ENCODE assay signal across 21 mouse cellular contexts in genomic region chr5:74833887-74834286, GRCm38 (mm10).
DNase-seq lines count a peak whose midpoint lies in the region; ATAC-seq lines count a peak whose summit lies in the region.
"Had no signal": no experiment of that assay in that cellular context is flagged by ENCODE, and none has a peak within 500 bp of the region (broad histone marks: within the 10 kb centered on the region; RNA-seq: fewer than 3 reads in every experiment).

No protein-coding gene starts in this region.

- peak; percentile 20 for DNase-seq in kidney, adult 9 months
- no peak for DNase-seq in kidney, postnatal 25 days
- no peak for DNase-seq in liver
- peak; percentile 31 for DNase-seq in midbrain, embryonic 11.5 days (ENCODE audit: low spot score, missing footprints)
- no peak for DNase-seq in midbrain, embryonic 14.5 days
- DNase-seq: adrenal gland, postnatal 10 days; adrenal gland, postnatal 25 days; cerebellum, adult 11 months; cerebellum, adult 18-20 months; cerebellum, adult 8-10 months; cerebellum, adult 9-11 months; cerebellum, postnatal 14 days; cerebellum, postnatal 36 days; embryo, embryonic 11 days had no signal

- H3K27ac ChIP-seq in liver, embryonic 16.5 days (ENCODE audit: low read length): no peak overlapping the region
- no peak overlapping the region for H3K27ac ChIP-seq in midbrain, embryonic 11.5 days (ENCODE audit: low read depth, low read length)
- no peak overlapping the region for H3K27ac ChIP-seq in midbrain, embryonic 14.5 days (replicated peaks; ENCODE audit: low read depth, low read length)
- H3K27ac ChIP-seq: embryonic facial prominence, embryonic 13.5 days; embryonic facial prominence, embryonic 15.5 days; forebrain, embryonic 10.5 days; forebrain, embryonic 12.5 days had no signal

- no peak overlapping the region for H3K9ac ChIP-seq in liver, embryonic 16.5 days (ENCODE audit: low read depth, low read length)
- H3K9ac ChIP-seq in midbrain, embryonic 11.5 days (ENCODE audit: low read length): no peak overlapping the region
- no peak overlapping the region for H3K9ac ChIP-seq in midbrain, embryonic 14.5 days (replicated peaks; ENCODE audit: low read length)
- H3K9ac ChIP-seq: embryonic facial prominence, embryonic 13.5 days; embryonic facial prominence, embryonic 15.5 days; forebrain, embryonic 12.5 days had no signal

- H3K27me3 ChIP-seq in liver, embryonic 16.5 days (ENCODE audit: control insufficient read depth, insufficient read depth, low read depth, low read length): no peaks in the 10 kb centered on the region
- H3K27me3 ChIP-seq in midbrain, embryonic 11.5 days (ENCODE audit: control insufficient read depth, insufficient read depth, low read length): no peaks in the 10 kb centered on the region
- no peaks in the 10 kb centered on the region for H3K27me3 ChIP-seq in midbrain, embryonic 14.5 days (ENCODE audit: control insufficient read depth, insufficient read depth, low read length)
- H3K27me3 ChIP-seq: embryonic facial prominence, embryonic 13.5 days; embryonic facial prominence, embryonic 15.5 days; forebrain, embryonic 12.5 days had no signal

- H3K4me3 ChIP-seq in liver, embryonic 16.5 days (ENCODE audit: low read depth, low read length): no peak overlapping the region
- no peak overlapping the region for H3K4me3 ChIP-seq in midbrain, embryonic 11.5 days (ENCODE audit: low read depth, low read length)
- H3K4me3 ChIP-seq in midbrain, embryonic 14.5 days (replicated peaks; ENCODE audit: low read depth, low read length): no peak overlapping the region
- H3K4me3 ChIP-seq: embryonic facial prominence, embryonic 13.5 days; embryonic facial prominence, embryonic 15.5 days; erythroblast, embryonic 14.5 days; forebrain, embryonic 10.5 days; forebrain, embryonic 12.5 days had no signal

- no peaks in the 10 kb centered on the region for H3K36me3 ChIP-seq in liver, embryonic 16.5 days (ENCODE audit: control insufficient read depth, insufficient read depth)
- no peaks in the 10 kb centered on the region for H3K36me3 ChIP-seq in midbrain, embryonic 11.5 days (ENCODE audit: control insufficient read depth, insufficient read depth, low read length)
- no peaks in the 10 kb centered on the region for H3K36me3 ChIP-seq in midbrain, embryonic 14.5 days (ENCODE audit: control insufficient read depth, insufficient read depth, low read length)
- H3K36me3 ChIP-seq: embryonic facial prominence, embryonic 13.5 days; embryonic facial prominence, embryonic 15.5 days; forebrain, embryonic 10.5 days; forebrain, embryonic 12.5 days had no signal

- 47% methylated on average over 4 of the region's 4 CpGs for WGBS in liver, embryonic 16.5 days (ENCODE audit: insufficient replicate concordance)
- 85% methylated on average over 4 of the region's 4 CpGs for WGBS in midbrain, embryonic 11.5 days
- 90% methylated on average over 4 of the region's 4 CpGs for WGBS in midbrain, embryonic 14.5 days

- H3K9me3 ChIP-seq in liver, embryonic 16.5 days (replicated peaks; ENCODE audit: control insufficient read depth, low read length): no peaks in the 10 kb centered on the region
- no peaks in the 10 kb centered on the region for H3K9me3 ChIP-seq in midbrain, embryonic 11.5 days (ENCODE audit: control insufficient read depth, low read length)
- no peaks in the 10 kb centered on the region for H3K9me3 ChIP-seq in midbrain, embryonic 14.5 days (ENCODE audit: control insufficient read depth, low read length)
- H3K9me3 ChIP-seq: embryonic facial prominence, embryonic 13.5 days; embryonic facial prominence, embryonic 15.5 days; forebrain, embryonic 10.5 days; forebrain, embryonic 12.5 days had no signal

- peak; percentile 41; the same call in 1 of the 2 replicates for ATAC-seq in liver, embryonic 16.5 days (ENCODE audit: low read depth)
- no peak for ATAC-seq in midbrain, embryonic 11.5 days (ENCODE audit: low FRiP score)
- ATAC-seq in midbrain, embryonic 14.5 days (ENCODE audit: low FRiP score, low TSS enrichment): no peak
- ATAC-seq: forebrain, embryonic 14.5 days had no signal

- H3K4me1 ChIP-seq in liver, embryonic 16.5 days (ENCODE audit: control insufficient read depth, low read depth, low read length): no peaks in the 10 kb centered on the region
- no peaks in the 10 kb centered on the region for H3K4me1 ChIP-seq in midbrain, embryonic 11.5 days (ENCODE audit: control insufficient read depth, insufficient read depth, low read length)
- H3K4me1 ChIP-seq in midbrain, embryonic 14.5 days (ENCODE audit: control insufficient read depth, insufficient read depth, low read length): no peaks in the 10 kb centered on the region
- H3K4me1 ChIP-seq: forebrain, embryonic 10.5 days; forebrain, embryonic 12.5 days had no signal

- no peak overlapping the region for H3K4me2 ChIP-seq in liver, embryonic 16.5 days (ENCODE audit: low read depth, low read length)
- no peak overlapping the region for H3K4me2 ChIP-seq in midbrain, embryonic 11.5 days
- H3K4me2 ChIP-seq in midbrain, embryonic 14.5 days (ENCODE audit: low read length): no peak overlapping the region
- H3K4me2 ChIP-seq: embryonic facial prominence, embryonic 13.5 days; embryonic facial prominence, embryonic 15.5 days; forebrain, embryonic 12.5 days had no signal

Comparison
In these comparisons a context has a peak if more than half of its experiments do, and no peak if none do; other contexts are left out.
1. DNase-seq: peak in kidney, adult 9 months (single experiment) and midbrain, embryonic 11.5 days (single experiment); none in kidney, postnatal 25 days (0 of 2), liver (single experiment) and midbrain, embryonic 14.5 days (single experiment).